Mouse (Mus musculus) hindbrain, embryonic 13.5 days (tissue): ENCODE measurements around the gene Epha8. TPM values are rescaled to one million over a fixed set of nuclear protein-coding genes. Genes with fewer than 3 reads are reported as not detected.
A peak's percentile ranks its signal among the peaks of the same experiment; 100 is the strongest.

Experiments used
- ATAC-seq: fragments of 200-750 bp; cut with Nextera tagmentation; 2 replicates; pipeline ENCODE4 v1.8.0; 2017; ENCODE audit warnings: moderate TSS enrichment; ENCODE audit not compliant: low FRiP score
- H3K27ac ChIP-seq: fragments of 300-500 bp; sonication (generic); 2 replicates; pipeline ENCODE4 v1.5.1; 2015; ENCODE audit warnings: inconsistent platforms, mild to moderate bottlenecking, moderate library complexity
- H3K27me3 ChIP-seq: fragments of 300-500 bp; sonication (generic); 2 replicates; pipeline ENCODE4 v1.6.1; 2015; ENCODE audit warnings: mild to moderate bottlenecking, inconsistent platforms
- H3K36me3 ChIP-seq: fragments of 300-500 bp; sonication (generic); 2 replicates; pipeline ENCODE4 v1.6.1; 2015; ENCODE audit warnings: mild to moderate bottlenecking, inconsistent platforms
- H3K4me1 ChIP-seq: fragments of 300-500 bp; sonication (generic); replicated peaks from 2 replicates; pipeline ENCODE4 v1.6.1; 2015; ENCODE audit warnings: inconsistent platforms
- H3K4me2 ChIP-seq: fragments of 300-500 bp; sonication (generic); 2 replicates; pipeline ENCODE4 v1.6.1; 2015; ENCODE audit warnings: inconsistent platforms, mild to moderate bottlenecking, moderate library complexity
- H3K4me3 ChIP-seq: fragments of 300-500 bp; sonication (generic); 2 replicates; pipeline ENCODE4 v1.5.1; 2015; ENCODE audit warnings: mild to moderate bottlenecking, inconsistent platforms
- H3K9ac ChIP-seq: fragments of 300-500 bp; sonication (generic); 2 replicates; pipeline ENCODE4 v1.6.1; 2015; ENCODE audit warnings: mild to moderate bottlenecking, inconsistent platforms
- H3K9me3 ChIP-seq: fragments of 300-500 bp; sonication (generic); 2 replicates; pipeline ENCODE4 v1.6.1; 2016; ENCODE audit warnings: inconsistent platforms
- WGBS: fragments of 180-500 bp; shearing (Covaris S2); methylation state at CpG from one replicate; pipeline ENCODE4 v1.1.7; 2015; 5-methylcytosine and 5-hydroxymethylcytosine counted together
- polyA plus RNA-seq: library from polyadenylated mRNA; unstranded; fragments of >200 nt; fragmentation: Nextera tagmentation; extraction: Ambion mirVana; gene quantifications from 2 replicates; pipeline ENCODE4 v1.2.1, GENCODE M21; 2015

Gene Epha8
- polyA plus RNA-seq, 1 experiment from 2014 or later: 6.1 TPM

DNA sequence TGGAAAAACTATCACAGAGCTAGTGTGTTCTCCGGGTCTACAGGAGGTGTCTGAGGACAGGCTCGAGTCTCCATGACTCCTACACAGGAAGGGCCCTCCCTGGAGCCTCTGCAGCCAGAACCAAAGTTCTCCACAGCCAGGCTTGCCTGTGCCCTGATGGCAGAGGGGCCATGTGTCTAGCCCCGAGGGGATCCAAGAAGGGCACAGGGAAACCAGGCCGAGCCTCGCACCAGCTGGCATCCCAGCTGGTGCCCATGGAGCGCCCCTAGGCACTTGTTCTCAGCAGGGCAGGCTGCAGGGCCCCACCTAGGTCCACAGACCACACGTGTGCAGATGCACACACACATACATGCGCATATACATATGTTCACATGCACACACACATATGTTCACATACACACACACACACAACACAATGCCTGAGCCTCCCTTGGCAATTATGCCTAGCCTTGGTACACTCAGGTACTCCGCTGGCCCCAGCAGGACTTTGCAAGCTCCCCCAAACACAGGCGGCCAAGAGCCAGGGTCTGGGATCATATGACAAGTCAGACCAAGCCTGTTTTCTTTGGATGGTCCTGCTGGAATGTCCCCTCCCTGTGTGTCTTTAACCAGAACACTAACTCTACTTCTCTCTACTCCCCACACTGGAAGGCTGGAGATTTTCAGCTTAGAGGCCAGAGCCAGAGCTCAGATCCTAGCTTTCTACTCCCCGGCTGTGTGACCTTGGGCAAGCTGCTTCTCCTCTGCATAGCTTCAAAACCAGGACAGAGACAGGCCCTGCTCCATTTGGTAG is 11.9 kb downstream of the Epha8 start:
- H3K4me2 ChIP-seq: no peak overlapping the region
- H3K27me3 ChIP-seq: peaks cover 38% of the 10 kb centered on the region
- peaks cover 47% of the 10 kb centered on the region for H3K4me1 ChIP-seq
- no peak overlapping the region for H3K27ac ChIP-seq
- ATAC-seq: no peak
- WGBS: 71% methylated on average over 11 of the region's 11 CpGs
- no peak overlapping the region for H3K9ac ChIP-seq
- H3K9me3 ChIP-seq: no peaks in the 10 kb centered on the region
- H3K36me3 ChIP-seq: no peaks in the 10 kb centered on the region
- H3K4me3 ChIP-seq: no peak overlapping the region

DNA sequence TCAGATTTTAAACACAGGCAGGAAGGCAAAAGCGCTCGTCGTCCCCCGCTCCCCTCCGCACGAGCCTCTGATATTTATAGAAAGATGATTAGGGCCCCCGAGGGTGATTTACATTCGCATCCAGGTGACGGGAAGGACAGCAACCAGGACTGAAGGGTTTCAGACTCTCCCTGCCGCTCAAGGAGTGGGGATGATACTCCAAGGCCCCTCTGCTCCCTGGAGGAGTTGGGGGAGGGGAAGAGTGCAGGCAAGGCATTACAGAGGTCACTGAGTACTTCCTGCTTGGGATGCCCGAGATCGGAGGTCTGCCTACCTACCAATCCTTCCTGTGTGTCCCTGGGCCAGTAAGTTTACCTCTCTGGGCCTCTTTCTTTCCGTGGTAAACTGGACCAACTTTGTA is 13.4 kb downstream of the Epha8 start:
- H3K9me3 ChIP-seq: no peaks in the 10 kb centered on the region
- peak overlapping the region; percentile 30 for H3K4me2 ChIP-seq
- no peaks in the 10 kb centered on the region for H3K36me3 ChIP-seq
- H3K27me3 ChIP-seq: peaks cover 40% of the 10 kb centered on the region
- peaks cover 39% of the 10 kb centered on the region for H3K4me1 ChIP-seq
- WGBS: 25% methylated on average over 13 of the region's 13 CpGs
- no peak overlapping the region for H3K4me3 ChIP-seq
- no peak overlapping the region for H3K27ac ChIP-seq
- ATAC-seq: no peak
- no peak overlapping the region for H3K9ac ChIP-seq

- Histone ChIP-seq H3K27me3 (peaks cover 40% of the 10 kb centered on the region), H3K27ac (no peak overlapping the region), H3K36me3 (no peaks in the 10 kb centered on the region), H3K4me1 (peaks cover 39% of the 10 kb centered on the region), H3K4me3 (no peak overlapping the region), H3K9me3 (no peaks in the 10 kb centered on the region), H3K9ac (no peak overlapping the region; the same call in 1 of the 2 replicates), H3K4me2 (peak overlapping the region; percentile 30)
- no peak for ATAC-seq
- 13% methylated on average over 18 of the region's 18 CpGs for WGBS
Observed at GRCm38 (mm10) chr4:136942761-136943160, 13.9 kb downstream of the Epha8 start.

DNA sequence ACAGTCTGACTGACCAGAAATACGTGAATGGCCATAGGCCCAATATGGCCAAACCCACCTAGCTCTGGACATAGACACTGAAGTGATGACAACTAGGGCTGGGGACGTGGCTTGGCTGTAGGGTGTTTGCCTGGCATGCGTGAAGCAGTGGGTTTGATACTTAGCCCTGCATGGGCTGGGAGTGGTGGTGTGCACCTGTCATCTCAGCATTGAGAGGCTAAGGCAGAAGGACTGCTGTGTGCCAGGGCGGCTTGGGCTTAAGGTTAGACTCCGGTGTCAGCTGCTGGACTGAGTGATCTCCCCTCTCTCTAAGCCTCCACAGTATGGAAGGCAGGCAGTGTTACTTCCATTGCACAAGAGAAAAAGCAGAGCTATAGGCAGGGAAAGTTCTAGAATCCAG is 18.7 kb downstream of the Epha8 start:
- no peak for ATAC-seq
- H3K27me3 ChIP-seq: peaks cover 55% of the 10 kb centered on the region
- H3K27ac ChIP-seq: no peak overlapping the region
- no peak overlapping the region for H3K4me3 ChIP-seq
- H3K36me3 ChIP-seq: no peaks in the 10 kb centered on the region
- no peak overlapping the region for H3K4me2 ChIP-seq
- 88% methylated on average over 5 of the region's 5 CpGs for WGBS
- peaks cover 20% of the 10 kb centered on the region for H3K4me1 ChIP-seq
- H3K9me3 ChIP-seq: no peaks in the 10 kb centered on the region
- no peak overlapping the region for H3K9ac ChIP-seq

DNA sequence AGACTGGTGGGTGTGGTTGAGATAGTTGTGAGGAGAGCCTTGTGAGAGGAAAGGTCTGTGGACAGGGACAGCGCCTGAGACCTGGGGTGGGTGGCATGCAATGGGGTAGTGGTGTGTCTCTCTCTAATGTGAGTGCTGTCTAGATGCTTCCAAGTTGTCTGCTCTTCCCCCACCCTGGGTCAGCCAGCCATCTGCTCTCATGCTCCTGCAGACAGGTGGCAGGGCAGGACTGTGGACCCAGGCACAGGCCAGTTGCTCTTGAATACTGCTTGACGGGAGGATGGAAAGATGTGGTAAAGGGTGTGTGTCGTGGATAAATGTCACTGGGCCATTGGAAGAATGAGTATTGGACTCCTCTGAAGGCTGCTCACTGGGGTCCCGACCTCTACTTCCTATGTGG is 19.3 kb downstream of the Epha8 start:
- no peak for ATAC-seq
- Histone ChIP-seq H3K4me2 (no peak overlapping the region), H3K27me3 (peaks cover 60% of the 10 kb centered on the region), H3K4me1 (peaks cover 14% of the 10 kb centered on the region), H3K4me3 (no peak overlapping the region), H3K27ac (no peak overlapping the region), H3K36me3 (no peaks in the 10 kb centered on the region), H3K9me3 (no peaks in the 10 kb centered on the region), H3K9ac (no peak overlapping the region)
- WGBS: 86% methylated on average over 4 of the region's 4 CpGs

- Histone ChIP-seq H3K4me2 (no peak overlapping the region), H3K27me3 (peaks cover 65% of the 10 kb centered on the region), H3K4me1 (peaks cover 12% of the 10 kb centered on the region), H3K36me3 (no peaks in the 10 kb centered on the region), H3K4me3 (no peak overlapping the region), H3K9me3 (no peaks in the 10 kb centered on the region), H3K9ac (0 out of 2 replicates have a peak overlapping the region, but pooled peaks have one; percentile 24), H3K27ac (no peak overlapping the region)
- ATAC-seq: no peak
- WGBS: 41% methylated on average over 18 of the region's 18 CpGs
Observed at GRCm38 (mm10) chr4:136934746-136935613, 21.6 kb downstream of the Epha8 start.

- Histone ChIP-seq H3K4me2 (no peak overlapping the region), H3K4me3 (no peak overlapping the region), H3K4me1 (peaks cover 30% of the 10 kb centered on the region), H3K36me3 (no peaks in the 10 kb centered on the region), H3K27ac (no peak overlapping the region), H3K9me3 (no peaks in the 10 kb centered on the region), H3K9ac (no peak overlapping the region), H3K27me3 (peaks cover 62% of the 10 kb centered on the region)
- WGBS: 86% methylated on average over 8 of the region's 8 CpGs
- ATAC-seq: no peak
Observed at GRCm38 (mm10) chr4:136930474-136930873, 26.1 kb downstream of the Epha8 start.

- Histone ChIP-seq H3K27me3 (peaks cover 76% of the 10 kb centered on the region), H3K36me3 (no peaks in the 10 kb centered on the region), H3K4me1 (peaks cover 19% of the 10 kb centered on the region), H3K9me3 (no peaks in the 10 kb centered on the region), H3K4me3 (no peak overlapping the region), H3K27ac (no peak overlapping the region), H3K9ac (no peak overlapping the region), H3K4me2 (no peak overlapping the region)
- no peak for ATAC-seq
- 7% methylated on average over 5 of the region's 5 CpGs for WGBS
Observed at GRCm38 (mm10) chr4:136928928-136929327, 27.7 kb downstream of the Epha8 start.

DNA sequence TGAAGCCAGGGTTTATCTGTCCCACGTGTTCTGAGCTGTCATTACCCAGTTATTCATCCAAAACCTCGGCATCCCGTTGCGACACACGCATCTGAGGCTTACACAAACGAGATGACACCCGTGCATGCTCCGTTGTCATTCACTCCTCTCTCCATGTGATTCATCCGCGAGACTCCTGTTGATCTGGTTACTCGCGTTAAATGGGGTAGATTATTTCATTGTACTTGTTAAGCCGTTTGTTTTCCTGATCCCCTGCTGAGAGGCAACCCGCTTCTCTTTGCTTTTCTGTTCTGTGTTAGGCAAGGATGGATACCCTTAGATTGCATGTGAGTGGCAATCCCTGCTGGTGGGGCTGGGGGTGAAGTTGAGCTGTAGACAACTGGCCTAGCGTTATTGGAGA is 30.8 kb downstream of the Epha8 start:
- Histone ChIP-seq H3K4me3 (no peak overlapping the region), H3K27ac (peak overlapping the region; percentile 72; the same call in 1 of the 2 replicates), H3K4me2 (no peak overlapping the region), H3K9ac (no peak overlapping the region), H3K9me3 (no peaks in the 10 kb centered on the region), H3K4me1 (peaks cover 24% of the 10 kb centered on the region), H3K36me3 (no peaks in the 10 kb centered on the region), H3K27me3 (peaks cover 65% of the 10 kb centered on the region)
- ATAC-seq: no peak
- WGBS: 10% methylated on average over 15 of the region's 15 CpGs

GRCm38 (mm10) chr4:136924529-136924928 is 32.1 kb downstream of the Epha8 start:
- Histone ChIP-seq H3K27ac (no peak overlapping the region), H3K9ac (no peak overlapping the region), H3K4me3 (no peak overlapping the region), H3K4me1 (peaks cover 24% of the 10 kb centered on the region), H3K4me2 (no peak overlapping the region), H3K27me3 (peaks cover 61% of the 10 kb centered on the region), H3K9me3 (no peaks in the 10 kb centered on the region), H3K36me3 (no peaks in the 10 kb centered on the region)
- no peak for ATAC-seq
- 8% methylated on average over 6 of the region's 6 CpGs for WGBS

GRCm38 (mm10) chr4:136919526-136919925 is 37.1 kb downstream of the Epha8 start:
- H3K4me2 ChIP-seq: no peak overlapping the region
- no peak for ATAC-seq
- 88% methylated on average over 3 of the region's 3 CpGs for WGBS
- H3K4me3 ChIP-seq: no peak overlapping the region
- H3K9ac ChIP-seq: no peak overlapping the region
- H3K4me1 ChIP-seq: peaks cover 21% of the 10 kb centered on the region
- peaks cover 48% of the 10 kb centered on the region for H3K27me3 ChIP-seq
- no peaks in the 10 kb centered on the region for H3K9me3 ChIP-seq
- no peaks in the 10 kb centered on the region for H3K36me3 ChIP-seq
- no peak overlapping the region for H3K27ac ChIP-seq

- ATAC-seq: no peak
- H3K27me3 ChIP-seq: peaks cover 44% of the 10 kb centered on the region
Observed at GRCm38 (mm10) chr4:136918834-136919233, 37.8 kb downstream of the Epha8 start.

More at GRCm38 (mm10) chr4:136918834-136919233, 37.8 kb downstream of the Epha8 start:
- Histone ChIP-seq H3K4me2 (no peak overlapping the region), H3K27ac (no peak overlapping the region), H3K4me1 (peaks cover 21% of the 10 kb centered on the region), H3K9ac (no peak overlapping the region), H3K36me3 (no peaks in the 10 kb centered on the region), H3K9me3 (no peaks in the 10 kb centered on the region), H3K4me3 (no peak overlapping the region)
- WGBS: 86% methylated on average over 8 of the region's 8 CpGs
